Mouse (Mus musculus): ENCODE measurements around the gene Dner. TPM values are rescaled to one million over a fixed set of nuclear protein-coding genes. Genes with fewer than 3 reads are reported as not detected.

The Dner gene
- total RNA-seq, 4 experiments from 2014 or later, result 5.0 to 9.6 (median 6.0) TPM

Small RNA genes lying within 50 kb of the gene (microRNA-seq; reads per million reads assigned to microRNA genes)
- 0.50 to 5.1 reads per million in 2 experiments for gene Mir5126

Other genes with a start within 250 kb of the Dner start
- 10 to 100 TPM; 16.0 to 20.6 (median 18.0) TPM for gene Fbxo36, start 143.6 kb upstream of the Dner start, total RNA-seq (2022)
- gene Trip12, start 144.3 kb upstream of the Dner start, total RNA-seq (2022), result 100 to 1,000 TPM; 216 to 293 (median 285) TPM
- 10 to 100 TPM in 2 of 4 experiments, 1 to 10 TPM in 2; 3.8 to 19.2 (median 11.4) TPM for gene Slc16a14, start 238.9 kb upstream of the Dner start, total RNA-seq (2022)

Data from adrenal gland, adult 8-10 months (tissue).